Mouse (Mus musculus) liver, embryonic 16.5 days (tissue): ENCODE data around the gene Col4a3bp. TPM values are rescaled to one million over a fixed set of nuclear protein-coding genes. Genes with fewer than 3 reads are reported as not detected.

Source experiments
- ATAC-seq: fragments of 200-750 bp; cut with Nextera tagmentation; 2 replicates; pipeline ENCODE4 v1.8.0; 2017; ENCODE audit warnings: low read depth, mild to moderate bottlenecking, moderate number of reproducible peaks, moderate library complexity
- H3K27ac ChIP-seq: fragments of 300-500 bp; sonication (generic); 2 replicates; pipeline ENCODE4 v1.5.1; 2014; ENCODE audit warnings: mild to moderate bottlenecking, low read length
- H3K27me3 ChIP-seq: fragments of 300-500 bp; sonication (generic); 2 replicates; pipeline ENCODE4 v1.6.1; 2014; ENCODE audit warnings: low read depth, low read length, mixed read lengths; ENCODE audit not compliant: control insufficient read depth, insufficient read depth
- H3K36me3 ChIP-seq: fragments of 300-500 bp; sonication (generic); 2 replicates; pipeline ENCODE4 v1.6.1; 2014; ENCODE audit warnings: mild to moderate bottlenecking; ENCODE audit not compliant: control insufficient read depth, insufficient read depth
- H3K4me1 ChIP-seq: fragments of 300-500 bp; sonication (generic); 2 replicates; pipeline ENCODE4 v1.6.1; 2014; ENCODE audit warnings: low read depth, low read length, mixed read lengths; ENCODE audit not compliant: control insufficient read depth
- H3K4me2 ChIP-seq: fragments of 300-500 bp; sonication (generic); 2 replicates; pipeline ENCODE4 v1.6.1; 2014; ENCODE audit warnings: low read depth, low read length, mixed read lengths
- H3K4me3 ChIP-seq: fragments of 300-500 bp; sonication (generic); 2 replicates; pipeline ENCODE4 v1.5.1; 2014; ENCODE audit warnings: low read depth, mild to moderate bottlenecking, low read length
- H3K9ac ChIP-seq: fragments of 300-500 bp; sonication (generic); 2 replicates; pipeline ENCODE4 v1.6.1; 2014; ENCODE audit warnings: low read depth, low read length
- H3K9me3 ChIP-seq: fragments of 300-500 bp; sonication (generic); replicated peaks from 2 replicates; pipeline ENCODE4 v1.6.1; 2016; ENCODE audit warnings: low read length; ENCODE audit not compliant: control insufficient read depth
- WGBS: fragments of 180-500 bp; shearing (Covaris S2); extraction: QIAGEN DNeasy Blood & Tissue Kit; methylation state at CpG from one replicate; pipeline ENCODE4 v1.1.7; 2014; ENCODE audit not compliant: insufficient replicate concordance; 5-methylcytosine and 5-hydroxymethylcytosine counted together
- polyA plus RNA-seq: library from polyadenylated mRNA; unstranded; fragments of >200 nt; fragmentation: Nextera tagmentation; extraction: Ambion mirVana; gene quantifications from 2 replicates; pipeline ENCODE4 v1.2.1, GENCODE M21; 2015

Gene Col4a3bp
- polyA plus RNA-seq, 1 experiment from 2014 or later, result 5.5 TPM

DNA sequence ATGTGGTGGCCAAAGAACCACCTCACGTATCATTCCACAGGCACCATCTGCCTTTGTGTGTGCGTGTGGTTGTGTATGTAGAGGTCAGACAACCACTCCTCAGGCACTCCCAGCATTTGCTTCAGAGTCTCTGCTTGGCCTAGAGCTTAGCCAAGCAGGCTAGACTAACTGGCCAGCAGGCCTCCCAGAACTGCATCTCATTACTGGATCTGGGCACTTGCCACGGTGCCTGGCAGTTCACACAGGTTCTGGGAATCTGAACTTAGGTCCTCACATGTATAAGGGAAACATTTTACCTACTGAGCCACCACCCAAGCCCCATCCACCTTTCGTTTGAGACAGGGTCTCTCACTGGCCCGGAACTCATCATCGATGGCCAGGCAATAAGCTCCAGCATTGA, 10.2 kb upstream of the Col4a3bp start:
- Histone ChIP-seq H3K27ac (no peak overlapping the region), H3K9ac (no peak overlapping the region), H3K36me3 (no peaks in the 10 kb centered on the region; the same call in 1 of the 2 replicates), H3K9me3 (no peaks in the 10 kb centered on the region), H3K4me1 (no peaks in the 10 kb centered on the region; the same call in 1 of the 2 replicates), H3K27me3 (no peaks in the 10 kb centered on the region), H3K4me3 (no peak overlapping the region), H3K4me2 (no peak overlapping the region)
- 79% methylated on average over 6 of the region's 6 CpGs for WGBS
- no peak for ATAC-seq

DNA sequence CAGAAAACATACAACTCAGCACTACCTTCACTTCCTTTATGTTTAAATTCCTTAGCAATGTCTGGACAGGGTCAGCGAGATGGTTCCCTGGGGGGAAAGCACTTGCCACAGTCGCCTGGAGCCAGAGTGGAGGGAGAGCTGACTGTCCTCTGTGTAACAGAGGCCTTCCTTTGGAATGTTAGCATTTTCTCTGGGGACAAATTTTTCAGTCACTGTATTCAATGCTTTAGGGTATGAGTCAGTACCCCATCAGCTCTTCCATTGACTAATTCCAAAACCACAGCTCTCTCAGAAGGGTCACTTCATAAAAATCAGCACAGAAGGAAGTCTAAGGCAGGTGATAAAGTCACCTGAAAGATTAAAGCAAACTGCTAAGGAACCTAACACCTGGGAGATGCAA, 8.7 kb upstream of the Col4a3bp start:
- Histone ChIP-seq H3K4me1 (no peaks in the 10 kb centered on the region; the same call in 1 of the 2 replicates), H3K36me3 (no peaks in the 10 kb centered on the region; the same call in 1 of the 2 replicates), H3K27ac (no peak overlapping the region), H3K4me3 (no peak overlapping the region), H3K9me3 (no peaks in the 10 kb centered on the region), H3K27me3 (no peaks in the 10 kb centered on the region), H3K9ac (no peak overlapping the region), H3K4me2 (no peak overlapping the region)
- no peak for ATAC-seq
- 70% methylated on average over 2 of the region's 2 CpGs for WGBS

DNA sequence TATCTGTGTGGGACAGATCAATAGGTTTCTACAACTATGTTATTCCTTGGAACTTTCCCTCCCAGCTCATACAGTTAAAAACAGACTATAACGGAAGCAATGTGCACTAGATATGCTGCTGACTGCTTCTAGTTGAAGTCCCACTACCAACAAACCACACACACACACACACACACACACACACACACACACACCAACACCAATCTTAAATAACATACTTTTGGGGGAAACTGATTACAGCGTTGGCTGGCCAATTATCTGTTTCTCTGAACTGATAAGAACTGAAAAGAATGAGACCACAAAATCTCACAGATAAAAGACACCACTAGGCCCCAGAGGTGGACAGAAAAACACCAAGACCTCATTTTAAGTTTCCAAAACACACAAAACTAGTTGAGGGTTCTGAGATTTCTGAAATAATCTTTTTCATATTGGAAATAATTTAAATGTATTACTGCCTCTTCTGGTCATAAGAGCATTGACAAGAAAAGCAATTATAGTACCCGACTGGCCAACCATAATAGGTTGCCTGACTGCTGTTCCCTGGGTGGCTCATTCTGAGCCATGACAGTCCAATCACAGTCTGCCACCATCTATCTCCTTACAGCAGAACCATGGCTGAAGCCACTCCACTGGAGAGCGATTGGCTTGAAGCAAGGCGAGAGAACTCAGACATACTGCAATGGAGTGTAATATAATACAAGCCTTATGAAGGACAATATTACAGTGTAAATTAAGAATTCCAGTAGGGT, 5.4 kb upstream of the Col4a3bp start:
- Histone ChIP-seq H3K36me3 (no peaks in the 10 kb centered on the region), H3K9me3 (no peaks in the 10 kb centered on the region), H3K4me3 (no peak overlapping the region), H3K4me1 (no peaks in the 10 kb centered on the region; the same call in none of the 2 replicates), H3K27ac (no peak overlapping the region), H3K27me3 (no peaks in the 10 kb centered on the region), H3K4me2 (no peak overlapping the region), H3K9ac (no peak overlapping the region)
- WGBS, result 39% methylated on average over 5 of the region's 5 CpGs
- ATAC-seq, result no peak

DNA sequence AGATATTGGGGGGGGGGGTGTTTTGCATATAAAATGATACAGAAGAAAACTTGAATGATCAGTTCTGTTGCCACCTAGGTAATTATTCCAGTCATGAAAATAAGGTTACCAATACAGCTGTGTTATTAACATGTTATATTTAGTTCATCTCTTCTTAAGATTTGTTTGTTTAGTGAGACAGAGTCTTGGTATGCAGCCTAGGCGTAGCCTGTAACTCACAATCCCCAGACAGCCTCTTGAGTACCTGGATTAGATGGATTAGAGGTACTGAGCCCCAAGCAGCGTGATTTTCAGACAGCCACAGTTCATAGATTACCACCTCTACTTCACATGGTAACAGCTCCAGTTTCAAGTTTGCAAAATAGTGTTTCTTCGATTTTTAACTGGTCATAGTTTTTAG, 4.3 kb upstream of the Col4a3bp start:
- H3K4me3 ChIP-seq, result no peak overlapping the region
- H3K27me3 ChIP-seq, result no peaks in the 10 kb centered on the region
- no peaks in the 10 kb centered on the region; the same call in none of the 2 replicates for H3K4me1 ChIP-seq
- WGBS, result 66% methylated on average over 3 of the region's 3 CpGs
- ATAC-seq, result no peak
- H3K4me2 ChIP-seq, result no peak overlapping the region
- no peak overlapping the region for H3K9ac ChIP-seq
- H3K9me3 ChIP-seq, result no peaks in the 10 kb centered on the region
- no peak overlapping the region for H3K27ac ChIP-seq
- no peaks in the 10 kb centered on the region for H3K36me3 ChIP-seq

DNA sequence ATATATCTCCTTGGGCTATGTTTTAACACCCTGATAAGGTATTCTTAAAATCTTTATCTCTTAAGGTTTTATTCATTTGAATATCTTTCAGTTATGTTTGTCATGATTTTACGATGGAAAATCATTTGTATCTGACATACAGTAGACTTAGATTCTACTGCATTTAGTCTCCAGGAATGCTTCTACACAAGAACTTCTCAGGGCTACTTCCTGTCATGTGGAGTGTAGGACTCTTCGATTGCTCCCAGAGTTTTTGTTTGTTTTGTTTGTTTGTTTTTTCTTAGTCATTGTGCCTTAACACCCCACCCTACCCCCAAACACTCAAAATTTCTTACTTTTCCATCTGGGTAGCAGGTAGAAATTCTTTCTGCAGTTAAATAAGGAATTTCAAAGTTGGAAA, 1.0 kb upstream of the Col4a3bp start:
- peak overlapping the region; percentile 73 for H3K4me2 ChIP-seq
- 14% methylated on average over 2 of the region's 2 CpGs for WGBS
- H3K27ac ChIP-seq, result no peak overlapping the region
- H3K36me3 ChIP-seq, result no peaks in the 10 kb centered on the region
- no peaks in the 10 kb centered on the region; the same call in none of the 2 replicates for H3K4me1 ChIP-seq
- ATAC-seq, result no peak
- H3K9ac ChIP-seq, result peak overlapping the region; percentile 36
- H3K4me3 ChIP-seq, result peak overlapping the region; percentile 47
- H3K27me3 ChIP-seq, result no peaks in the 10 kb centered on the region
- no peaks in the 10 kb centered on the region for H3K9me3 ChIP-seq

DNA sequence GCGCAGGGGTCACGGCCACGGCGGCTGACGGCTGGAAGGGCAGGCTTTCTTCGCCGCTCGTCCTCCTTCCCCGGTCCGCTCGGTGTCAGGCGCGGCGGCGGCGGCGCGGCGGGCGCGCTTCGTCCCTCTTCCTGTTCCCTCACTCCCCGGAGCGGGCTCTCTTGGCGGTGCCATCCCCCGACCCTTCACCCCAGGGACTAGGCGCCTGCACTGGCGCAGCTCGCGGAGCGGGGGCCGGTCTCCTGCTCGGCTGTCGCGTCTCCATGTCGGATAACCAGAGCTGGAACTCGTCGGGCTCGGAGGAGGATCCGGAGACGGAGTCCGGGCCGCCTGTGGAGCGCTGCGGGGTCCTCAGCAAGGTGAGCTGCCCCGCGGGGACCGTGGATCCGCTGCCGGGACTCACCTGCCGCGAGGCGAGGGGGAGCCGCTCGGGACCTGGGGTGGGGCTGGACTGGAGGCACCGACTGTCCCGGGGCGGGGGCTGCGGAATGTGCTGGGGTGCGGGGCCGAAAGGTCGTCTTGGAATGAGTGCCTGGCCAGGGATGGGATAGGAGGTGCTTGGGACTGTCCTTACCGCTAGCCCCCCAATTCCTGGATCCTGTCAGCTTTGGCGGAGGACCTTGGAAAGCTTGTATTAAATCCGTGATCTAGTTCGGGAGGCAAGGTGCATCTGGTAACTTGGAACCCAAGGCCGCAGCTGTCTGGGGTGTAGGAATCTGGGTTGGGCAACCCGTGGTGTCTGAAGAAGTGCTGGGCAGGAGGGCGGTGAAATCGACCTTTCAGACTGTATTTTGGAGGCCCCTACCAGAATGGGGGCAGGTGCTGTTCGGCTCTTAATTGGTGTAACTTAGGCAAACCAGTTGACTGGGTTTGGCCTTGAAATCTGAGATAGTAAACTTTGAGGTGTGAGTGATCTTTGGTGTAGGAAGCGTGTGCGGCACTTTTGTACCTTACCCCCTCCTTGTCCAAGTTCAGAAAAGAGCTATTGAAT, 778 bp downstream of the Col4a3bp start:
- Histone ChIP-seq H3K4me3 (peak overlapping the region; percentile 78), H3K9ac (peak overlapping the region; percentile 100), H3K36me3 (no peaks in the 10 kb centered on the region), H3K4me2 (peak overlapping the region; percentile 90), H3K27me3 (no peaks in the 10 kb centered on the region), H3K4me1 (no peaks in the 10 kb centered on the region; the same call in none of the 2 replicates), H3K9me3 (no peaks in the 10 kb centered on the region), H3K27ac (peak overlapping the region; percentile 90)
- peak; percentile 37 for ATAC-seq
- WGBS, result under 1% methylated on average over 73 of the region's 73 CpGs

DNA sequence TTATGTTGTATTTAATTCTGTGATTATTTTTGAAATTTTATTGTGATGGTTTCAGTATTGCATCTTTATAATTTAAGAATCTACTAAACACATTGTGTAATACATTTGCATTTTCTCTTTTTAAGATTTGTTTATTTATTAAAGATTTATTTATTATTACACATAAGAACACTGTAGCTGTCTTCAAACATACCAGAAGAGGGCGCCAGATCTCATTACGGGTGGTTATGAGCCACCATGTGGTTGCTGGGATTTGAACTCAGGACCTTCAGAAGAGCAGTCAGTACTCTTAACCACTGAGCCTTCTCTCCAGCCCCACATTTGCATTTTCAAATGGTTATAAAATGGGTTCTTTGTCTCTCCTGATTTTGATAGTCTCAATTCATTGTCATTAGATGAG, 2.1 kb downstream of the Col4a3bp start:
- H3K9me3 ChIP-seq, result no peaks in the 10 kb centered on the region
- no peaks in the 10 kb centered on the region for H3K27me3 ChIP-seq
- H3K36me3 ChIP-seq, result no peaks in the 10 kb centered on the region
- H3K27ac ChIP-seq, result no peak overlapping the region
- no peak overlapping the region for H3K4me2 ChIP-seq
- no peak for ATAC-seq
- H3K4me3 ChIP-seq, result no peak overlapping the region
- H3K4me1 ChIP-seq, result no peaks in the 10 kb centered on the region; the same call in none of the 2 replicates
- 61% methylated on average over 2 of the region's 2 CpGs for WGBS
- no peak overlapping the region for H3K9ac ChIP-seq

DNA sequence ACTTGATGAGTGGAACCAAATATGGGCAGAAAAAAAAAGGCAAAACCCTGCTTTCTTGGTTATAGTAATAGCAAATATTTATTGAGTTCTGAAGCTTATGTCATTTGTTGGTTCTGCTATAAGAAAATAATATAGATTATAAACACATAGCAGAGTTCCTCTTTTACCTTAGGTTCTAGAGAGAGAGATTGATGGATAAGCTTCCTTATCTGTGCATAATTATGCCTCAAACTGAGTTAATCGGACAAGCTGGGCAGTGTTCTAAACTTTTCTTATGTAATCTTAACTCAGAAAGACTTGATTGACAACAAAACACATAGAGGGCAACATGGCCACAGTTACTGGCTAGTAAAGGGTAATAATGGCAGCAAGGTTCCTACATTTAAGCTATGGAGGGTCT, 4.8 kb downstream of the Col4a3bp start:
- Histone ChIP-seq H3K4me1 (no peaks in the 10 kb centered on the region; the same call in none of the 2 replicates), H3K36me3 (no peaks in the 10 kb centered on the region), H3K9me3 (no peaks in the 10 kb centered on the region), H3K4me2 (no peak overlapping the region), H3K9ac (no peak overlapping the region), H3K27ac (no peak overlapping the region), H3K27me3 (no peaks in the 10 kb centered on the region), H3K4me3 (no peak overlapping the region)
- 22% methylated on average over 1 of the region's 1 CpGs for WGBS
- ATAC-seq, result no peak
